Mouse (Mus musculus) colon, adult 2 months (tissue): ENCODE results near the gene Erlec1. TPM values are rescaled to one million over a fixed set of nuclear protein-coding genes. Genes with fewer than 3 reads are reported as not detected.

Experiments
- polyA plus RNA-seq: library from polyadenylated mRNA; depleted of rRNA; stranded (reverse); fragments of >200 nt; gene quantifications from 2 replicates; pipeline ENCODE4 v1.2.3, GENCODE M21; 2012; rRNA removed

The Erlec1 gene
- 17.6 and 19.3 TPM in 2 replicates for polyA plus RNA-seq

GRCm38 (mm10) chr11:30954279-30954725 lies at the start of gene Erlec1:
Erlec1 (minus strand) TSS chr11:30954335.

GRCm38 (mm10) chr11:30985877-30986624 lies 31.9 kb upstream of the Erlec1 start, which contains the start of gene Chac2:
Chac2 (minus strand) TSS chr11:30986350.

GRCm38 (mm10) chr11:30885171-30885871 lies 68.8 kb downstream of the Erlec1 start, which contains the start of the genes Gpr75 and Asb3:
Gpr75 (plus strand) TSS chr11:30885358.
Asb3 (plus strand) TSS chr11:30885416.

Other genes starting within 250 kb of the Erlec1 start
- 5.9 and 6.0 TPM in 2 replicates for gene Psme4, start 182.6 kb downstream of the Erlec1 start, polyA plus RNA-seq
- gene Gpr75, start 69.0 kb downstream of the Erlec1 start, polyA plus RNA-seq = 0.14 and 0.19 TPM in 2 replicates
- gene Asb3, start 68.9 kb downstream of the Erlec1 start, polyA plus RNA-seq = 0.65 and 0.89 TPM in 2 replicates
- 2.5 and 4.3 TPM in 2 replicates for gene Chac2, start 32.0 kb upstream of the Erlec1 start, polyA plus RNA-seq
- not detected in 2 replicates for gene Gm17332, start 228.1 kb upstream of the Erlec1 start, polyA plus RNA-seq